Mouse (Mus musculus): ENCODE data around the gene Myef2.
"Not testable (repeated sequence)": the region's sequence is repeated elsewhere in the genome, so short reads cannot be mapped to it uniquely, and the experiment has no call there.

The Myef2 gene

DNA sequence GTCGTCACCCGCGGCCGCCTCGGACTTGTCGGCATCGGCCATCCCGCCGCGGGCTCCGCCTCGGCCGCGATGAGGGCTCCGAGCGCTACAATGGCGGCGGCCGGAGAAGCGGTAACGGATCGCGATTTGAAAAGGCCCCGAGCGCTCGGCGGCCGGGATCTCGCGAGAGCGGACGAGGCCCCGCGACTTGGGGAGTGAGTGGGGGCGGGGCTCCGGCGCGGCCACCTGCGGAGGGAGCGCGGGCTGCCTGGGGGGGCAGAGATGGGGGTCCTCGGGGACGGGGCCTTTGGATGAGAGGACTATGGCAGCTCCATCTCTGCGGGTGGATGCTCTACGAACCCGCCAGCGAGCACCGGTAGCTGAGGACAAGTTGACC, at the start of gene Myef2:
Myef2 (minus strand) TSS at position 185 of the 376 bp plus-strand sequence.
- DNase-seq (ENCODE audit: extremely low spot score, low spot score): peak; percentile 86

DNA sequence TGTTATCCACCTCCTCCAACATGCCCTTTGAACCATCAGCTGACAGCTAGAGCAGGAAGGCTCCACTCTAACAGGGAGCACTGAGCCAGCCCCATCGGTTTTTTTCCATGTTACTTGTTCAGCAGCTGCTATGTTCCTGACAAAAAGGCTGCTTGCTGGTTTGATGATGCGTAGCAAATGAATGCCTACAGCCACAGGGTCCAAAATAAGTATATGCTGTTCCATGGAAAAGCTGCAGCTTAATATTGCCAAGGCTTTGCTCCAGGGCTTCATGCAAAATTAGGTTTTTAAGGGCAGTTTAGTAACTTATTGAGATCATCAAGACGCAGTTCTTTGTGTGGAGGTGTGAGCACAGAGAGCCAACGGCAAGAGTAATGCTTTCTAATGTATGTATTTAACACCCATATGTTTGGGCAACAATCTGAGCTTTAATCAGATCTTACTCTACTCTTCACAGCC, 38.6 kb upstream of the Myef2 start:
- DNase-seq (ENCODE audit: extremely low spot score, low spot score): no peak

DNA sequence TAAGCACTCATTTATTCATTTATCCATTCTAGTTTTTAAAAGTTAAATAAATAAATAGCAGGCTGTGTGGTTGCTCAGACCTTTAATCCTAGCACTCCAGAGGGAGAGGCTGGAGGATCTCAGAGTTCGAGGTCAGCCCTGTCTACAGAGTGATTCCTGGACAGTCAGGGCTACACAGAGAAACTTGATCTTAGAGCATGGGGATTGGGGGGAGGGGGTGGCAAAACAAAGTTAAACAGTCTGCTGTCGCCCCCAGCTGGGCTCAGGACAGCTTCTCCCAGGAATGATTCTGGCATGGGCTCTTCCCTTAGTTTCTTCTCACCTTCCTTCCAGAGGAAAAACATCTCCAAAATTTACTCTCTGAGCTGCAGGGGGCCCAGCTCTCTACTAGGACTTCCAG, 32.0 kb upstream of the Myef2 start:
- peak; percentile 34 for DNase-seq (ENCODE audit: extremely low spot score, low spot score)

DNA sequence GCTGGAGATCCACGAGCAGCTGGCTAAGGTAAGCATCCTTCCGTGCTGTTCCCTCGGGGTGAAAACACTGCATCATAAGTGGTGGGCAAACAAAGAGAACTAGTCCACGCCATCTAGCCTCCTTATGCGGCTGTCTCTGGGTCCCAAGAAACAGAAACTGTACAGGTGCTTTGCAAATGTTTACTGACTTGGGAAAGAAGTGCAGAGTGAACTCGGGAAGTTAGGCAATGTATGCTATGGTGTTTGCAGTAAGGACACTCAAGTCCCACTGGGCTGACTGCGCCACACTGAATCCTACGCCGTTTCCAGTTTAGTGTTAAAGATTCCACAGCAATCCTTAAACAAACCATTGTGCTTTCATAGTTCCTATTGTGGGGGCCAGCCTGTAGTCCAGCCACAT, 30.8 kb upstream of the Myef2 start:
- DNase-seq (ENCODE audit: extremely low spot score, low spot score): no peak

DNA sequence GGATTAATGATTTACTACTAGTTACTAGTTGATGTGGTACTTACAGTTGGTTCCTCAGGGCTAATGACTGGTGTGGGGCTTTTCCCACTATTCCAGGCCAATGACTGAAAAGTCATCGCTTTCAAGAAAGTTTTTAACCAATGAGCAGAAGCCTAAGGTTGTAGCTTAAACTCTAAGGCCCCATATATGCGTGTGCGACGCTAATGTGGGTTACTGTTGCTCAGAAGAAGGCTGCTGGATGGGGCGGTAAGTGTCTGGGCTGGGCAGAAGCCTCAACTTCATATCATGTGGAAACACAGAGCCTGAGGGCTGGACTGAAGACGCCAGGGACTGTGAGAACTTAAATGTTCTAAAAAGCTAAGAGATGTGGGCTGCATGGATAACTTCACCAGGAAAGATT, 28.9 kb upstream of the Myef2 start, which contains the start of gene Slc12a1:
Slc12a1 (plus strand) TSS at position 118 of the 400 bp plus-strand sequence.
- DNase-seq (ENCODE audit: extremely low spot score, low spot score): no peak

DNA sequence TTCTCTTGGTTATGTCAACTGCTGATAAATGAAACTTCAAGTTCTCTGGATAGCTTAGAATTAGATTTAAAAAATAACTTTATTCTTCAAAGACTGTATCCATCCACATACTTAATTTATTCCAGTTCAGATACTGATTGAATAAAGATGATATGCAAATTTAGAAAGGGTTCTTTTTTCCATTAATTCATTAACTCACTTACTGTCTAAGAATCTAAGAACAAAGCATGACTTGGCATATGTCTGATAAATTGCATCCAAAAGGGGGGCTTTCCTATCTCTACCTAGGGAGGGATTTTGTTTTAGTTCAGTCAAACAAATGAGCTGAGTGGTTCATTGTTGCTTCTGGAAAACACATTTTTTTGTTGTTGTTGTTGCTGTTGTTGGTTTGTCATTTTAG, 18.9 kb upstream of the Myef2 start:
- DNase-seq (ENCODE audit: extremely low spot score, low spot score): no peak

DNA sequence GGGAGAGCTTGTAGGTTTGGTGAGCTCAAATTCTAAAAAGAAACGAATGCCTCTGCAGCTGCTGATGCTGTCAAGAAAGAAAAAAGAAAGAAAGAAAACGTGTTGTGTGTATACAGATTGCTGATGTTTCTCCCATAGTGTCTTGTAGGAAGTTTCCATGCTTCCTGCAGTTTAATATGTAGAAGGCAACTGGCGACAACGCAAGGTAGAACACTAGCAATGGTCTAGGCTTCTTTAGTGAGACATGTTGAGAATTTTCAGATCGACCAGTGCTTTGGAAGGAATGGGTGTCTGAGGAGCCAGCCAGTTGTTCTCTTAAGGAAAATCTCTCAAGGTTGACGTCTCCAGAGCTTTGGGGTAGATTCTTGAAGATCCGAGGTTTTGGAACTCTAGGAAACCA, 13.4 kb upstream of the Myef2 start:
- no peak for DNase-seq (ENCODE audit: extremely low spot score, low spot score)

DNA sequence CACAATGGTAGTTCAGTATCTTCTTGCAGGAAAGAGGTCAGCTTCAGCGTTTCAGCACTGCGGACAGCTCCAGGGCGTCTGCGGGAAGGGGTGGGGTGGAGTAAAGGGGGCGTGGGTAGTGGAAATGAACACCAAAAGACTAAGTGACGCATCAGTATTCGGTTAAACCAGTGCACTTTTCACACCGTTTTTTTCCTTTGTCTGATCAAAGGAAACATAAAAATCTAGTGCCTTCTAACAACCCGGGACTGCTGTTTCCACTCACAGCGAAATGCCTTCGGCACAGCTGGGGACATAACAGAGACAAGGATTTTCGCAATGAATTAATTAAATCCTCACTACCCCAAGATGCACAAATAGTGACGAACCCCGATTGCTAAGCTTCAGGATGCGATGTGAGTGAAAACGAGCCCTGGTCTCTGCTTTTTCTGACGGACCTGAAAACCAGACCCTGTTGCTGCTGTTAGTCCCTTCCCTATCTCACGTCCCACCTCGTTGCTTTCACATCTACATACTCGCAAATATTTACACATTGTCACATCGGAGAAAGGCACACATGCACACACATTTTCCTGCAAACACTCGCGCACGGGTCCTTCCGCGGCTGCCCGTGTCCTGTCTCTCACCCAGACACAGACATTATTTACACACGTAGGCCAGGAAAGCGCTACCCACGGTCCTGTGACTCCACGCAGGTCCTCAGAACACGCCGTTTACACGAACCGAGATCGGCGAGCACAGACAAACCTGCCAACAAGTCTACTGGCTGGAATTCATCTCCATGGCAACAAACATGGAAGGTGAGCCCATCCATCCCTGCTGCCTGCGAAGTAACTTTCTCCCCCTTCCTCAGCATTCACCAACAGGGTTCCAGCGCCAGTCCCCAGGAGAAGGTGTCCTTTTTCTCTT, 12.7 kb upstream of the Myef2 start, which contains the start of gene Ctxn2:
Ctxn2 (plus strand) TSS at position 790 of the 909 bp plus-strand sequence.
- peak; percentile 89 for DNase-seq (ENCODE audit: extremely low spot score, low spot score)

DNA sequence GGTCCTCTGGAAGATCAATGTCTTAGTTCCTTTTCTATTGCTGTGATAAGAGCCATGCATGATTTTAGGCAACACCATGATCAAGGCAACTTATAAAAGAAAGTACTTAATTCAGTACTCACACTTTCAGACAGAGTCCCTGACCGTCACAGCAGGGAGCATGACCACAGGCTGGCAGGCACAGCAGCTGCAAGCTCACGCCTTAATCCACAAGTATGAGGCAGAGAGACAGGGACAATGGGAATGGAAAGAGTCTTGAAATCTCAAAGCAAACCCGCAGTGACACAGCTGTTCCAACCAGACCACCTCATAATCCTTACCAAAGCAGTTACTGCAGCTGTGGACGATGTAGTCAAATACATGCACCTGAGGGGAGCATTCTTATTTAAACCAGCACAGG, 10.7 kb upstream of the Myef2 start:
- DNase-seq (ENCODE audit: extremely low spot score, low spot score): no peak

DNA sequence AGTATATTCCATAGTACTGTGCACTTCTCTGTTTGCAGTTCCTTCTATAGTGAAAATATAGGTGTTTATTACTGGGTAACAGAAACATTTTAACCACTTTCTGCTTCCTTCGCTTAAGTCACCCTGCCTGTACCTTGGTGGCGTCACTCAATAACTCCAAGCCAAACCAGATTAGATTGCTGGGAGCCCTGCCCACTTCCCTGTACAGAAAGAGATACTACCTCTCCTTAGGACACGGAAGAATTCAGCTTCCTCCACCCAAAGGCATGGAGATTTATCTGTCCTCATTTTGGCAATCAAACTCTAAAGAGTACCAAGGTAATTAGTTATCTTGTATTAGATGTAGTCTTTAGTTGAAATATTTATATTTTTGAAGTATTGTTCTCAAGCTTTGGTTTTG, 3.3 kb upstream of the Myef2 start:
- no peak for DNase-seq (ENCODE audit: extremely low spot score, low spot score)

DNA sequence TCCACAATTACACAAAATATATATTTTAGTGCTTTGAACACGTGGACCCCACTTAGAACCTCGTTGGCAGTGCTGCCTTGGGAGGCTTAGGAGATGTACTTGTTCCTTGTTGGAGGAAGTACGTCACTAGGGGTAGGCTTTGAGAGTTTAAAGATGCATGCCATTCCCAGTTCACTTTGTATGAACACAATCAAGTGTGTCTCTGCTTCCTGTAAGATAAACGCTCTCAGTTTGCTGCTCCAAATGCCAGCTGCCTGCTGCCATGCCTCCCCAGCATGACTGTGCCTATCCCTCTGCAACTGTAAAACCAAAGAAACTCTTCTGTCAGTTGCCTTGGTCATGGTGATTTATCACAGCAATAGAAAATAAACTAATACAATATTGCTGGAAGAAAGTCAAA, 2.4 kb upstream of the Myef2 start:
- DNase-seq (ENCODE audit: extremely low spot score, low spot score): no peak

DNA sequence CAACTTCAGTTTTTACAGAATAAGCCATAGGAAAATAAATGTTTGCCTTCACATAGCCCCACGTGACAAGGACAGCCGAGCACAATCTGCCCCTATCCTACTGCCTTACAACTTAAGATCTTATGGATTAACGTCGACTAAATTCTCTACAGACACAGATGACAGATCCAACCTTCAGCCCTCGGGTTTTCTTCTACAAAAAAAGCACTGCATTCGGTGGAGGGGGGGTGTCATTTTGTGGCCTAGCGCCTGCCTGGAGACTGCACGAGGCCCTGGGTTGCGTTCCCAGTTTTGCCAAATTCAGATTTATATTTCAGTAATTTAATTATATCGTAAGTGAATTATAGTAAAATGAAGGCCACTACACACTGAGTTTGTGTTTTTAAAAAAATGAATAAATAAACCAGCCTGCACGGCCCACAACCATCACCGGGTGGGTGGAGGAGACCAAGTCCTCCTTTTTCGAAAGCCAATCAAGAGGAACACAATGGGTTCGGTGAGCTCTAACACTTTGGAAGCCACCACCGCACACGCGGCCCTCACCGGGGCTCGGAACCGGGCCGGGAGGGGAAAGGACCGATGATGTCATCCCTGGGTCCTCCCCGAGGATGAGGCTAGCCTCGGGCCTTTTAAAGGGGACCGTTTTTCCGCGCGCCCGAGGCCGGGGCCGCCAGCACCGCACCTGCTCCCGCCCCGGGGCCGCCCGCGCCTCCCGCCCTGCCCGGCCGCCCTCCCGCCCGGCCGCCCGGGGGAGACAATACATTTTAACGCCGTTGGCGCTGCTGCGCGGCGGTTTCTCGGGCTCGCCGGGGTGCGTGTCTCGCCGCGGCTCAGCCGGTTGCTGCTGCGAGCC, 611 bp downstream of the Myef2 start:
- DNase-seq (ENCODE audit: extremely low spot score, low spot score): peak; percentile 64

DNA sequence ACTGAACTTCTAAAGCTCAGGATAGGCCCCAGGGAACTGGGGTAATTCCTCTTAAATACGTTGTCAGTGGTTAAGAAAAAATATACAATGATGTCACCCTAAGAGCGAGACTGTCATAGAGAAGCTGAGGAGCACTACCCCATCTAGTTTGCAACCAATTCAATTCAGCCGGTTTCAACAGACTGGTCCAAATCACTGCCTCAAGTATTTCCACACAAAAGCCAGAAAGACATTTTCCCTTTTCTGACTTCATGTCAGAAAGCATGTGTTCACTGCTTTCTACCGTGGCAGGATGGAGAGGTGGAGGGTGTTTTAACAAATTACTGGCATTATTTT, 1.2 kb downstream of the Myef2 start:
- no peak for DNase-seq (ENCODE audit: extremely low spot score, low spot score)

DNA sequence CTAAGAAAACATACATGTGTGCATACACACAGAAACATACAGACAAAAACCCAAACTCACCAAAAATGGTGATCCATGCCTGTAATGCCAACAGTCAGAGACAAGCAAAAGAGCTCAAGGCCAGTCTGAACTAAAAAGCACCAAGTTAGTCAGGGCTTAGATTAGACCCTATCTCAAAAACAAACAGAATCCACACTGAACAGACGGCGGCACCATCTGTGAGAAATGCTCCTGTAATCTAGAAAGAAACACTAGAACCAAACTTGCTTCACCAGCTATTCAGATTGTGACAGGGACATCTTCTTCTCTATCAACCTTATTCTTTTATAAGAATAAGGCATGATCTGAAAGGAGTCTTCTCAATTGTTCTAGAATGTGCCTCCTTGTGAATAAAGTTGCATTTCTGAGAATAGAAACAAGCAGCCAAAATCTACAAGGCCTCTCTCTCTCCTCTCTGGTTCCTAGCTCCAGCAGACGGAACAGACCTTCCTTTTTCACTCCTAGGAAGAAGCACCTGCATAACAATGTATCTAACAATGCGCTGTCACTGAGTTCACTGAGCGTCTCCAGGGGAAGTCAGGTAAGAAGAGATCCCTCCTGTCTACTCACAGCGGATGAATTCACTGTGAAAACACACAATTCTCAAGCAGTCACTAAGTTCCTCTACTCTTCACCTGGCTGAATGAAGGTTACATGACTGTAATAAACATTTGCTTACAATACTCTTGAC, 3.9 kb downstream of the Myef2 start:
- DNase-seq (ENCODE audit: extremely low spot score, low spot score): no peak

DNA sequence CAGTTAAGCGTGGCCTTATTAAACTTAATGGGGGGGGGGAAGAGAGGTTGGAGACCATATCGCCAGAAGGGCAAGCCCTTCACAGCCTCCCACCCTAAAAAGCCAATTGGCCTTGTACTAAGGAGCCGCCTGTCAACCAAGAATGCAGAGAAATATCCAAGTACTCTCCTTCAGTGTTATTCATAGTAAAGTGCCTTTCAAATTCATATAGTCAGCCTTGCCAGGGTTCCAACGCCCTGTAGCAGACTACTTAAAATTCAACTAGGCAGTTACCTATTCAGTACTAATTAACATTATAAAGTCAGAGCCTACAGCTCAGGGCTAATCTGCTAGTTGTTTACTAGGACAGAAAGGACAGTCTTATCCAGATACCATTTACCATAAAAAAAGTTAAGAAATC, 16.9 kb downstream of the Myef2 start:
- DNase-seq (ENCODE audit: extremely low spot score, low spot score): not testable (repeated sequence)

DNA sequence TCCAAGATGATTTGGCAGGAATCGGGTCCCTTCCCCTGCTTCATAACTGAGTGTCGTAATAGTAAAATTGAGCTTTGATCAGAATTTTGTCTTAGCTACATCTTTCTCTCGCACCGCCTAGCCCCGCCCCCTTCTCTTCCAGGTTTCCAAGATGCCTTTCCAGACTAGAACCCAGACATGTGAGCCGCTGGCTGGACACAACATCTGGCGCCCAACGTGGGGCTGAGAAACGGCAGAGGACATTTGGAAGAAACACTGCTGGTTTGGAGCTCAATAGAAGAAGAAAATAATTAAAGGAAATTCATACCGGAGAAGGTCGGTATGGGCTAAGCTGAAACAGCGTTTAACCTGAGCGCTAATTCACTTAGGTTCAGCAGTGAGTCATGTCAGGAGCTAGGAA, 19.0 kb downstream of the Myef2 start:
- DNase-seq (ENCODE audit: extremely low spot score, low spot score): not testable (repeated sequence)

DNA sequence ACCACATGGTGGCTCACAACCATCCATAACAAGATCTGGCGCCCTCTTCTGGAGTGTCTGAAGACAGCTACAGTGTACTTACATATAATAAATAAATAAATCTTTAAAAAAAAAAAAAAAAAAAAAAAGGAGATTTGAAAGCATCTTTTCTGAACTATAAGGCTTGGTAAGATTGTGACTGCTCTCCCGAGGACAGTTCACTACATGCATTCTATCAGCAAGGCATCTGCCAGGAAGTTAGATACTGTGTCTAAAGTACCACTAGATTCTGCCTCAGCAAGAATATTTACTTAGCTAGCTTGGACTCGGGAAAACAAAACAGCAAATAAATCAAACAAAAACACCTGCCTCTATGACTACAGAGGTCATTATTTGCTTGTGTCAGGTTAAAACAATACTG, 31.3 kb downstream of the Myef2 start:
- not testable (repeated sequence) for DNase-seq (ENCODE audit: extremely low spot score, low spot score)

DNA sequence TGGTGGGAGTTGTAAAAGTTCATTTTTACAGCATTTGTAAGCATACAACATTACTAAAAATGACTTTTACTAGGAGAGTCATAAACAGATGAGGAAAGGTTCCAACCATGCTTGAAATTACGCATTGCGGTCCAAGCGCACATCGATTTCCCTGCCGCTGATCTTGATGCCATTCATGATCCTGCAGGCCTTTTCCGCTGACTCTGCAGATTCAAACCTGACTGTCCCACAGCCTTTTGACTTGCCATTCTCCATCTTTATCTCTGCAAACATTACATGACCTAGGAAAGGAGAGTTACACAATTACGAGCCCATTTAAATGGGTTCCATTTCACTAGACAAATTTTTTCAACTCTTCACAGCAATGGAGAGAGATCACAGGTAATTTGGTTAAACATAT, 34.7 kb downstream of the Myef2 start:
- no peak for DNase-seq (ENCODE audit: extremely low spot score, low spot score)

DNA sequence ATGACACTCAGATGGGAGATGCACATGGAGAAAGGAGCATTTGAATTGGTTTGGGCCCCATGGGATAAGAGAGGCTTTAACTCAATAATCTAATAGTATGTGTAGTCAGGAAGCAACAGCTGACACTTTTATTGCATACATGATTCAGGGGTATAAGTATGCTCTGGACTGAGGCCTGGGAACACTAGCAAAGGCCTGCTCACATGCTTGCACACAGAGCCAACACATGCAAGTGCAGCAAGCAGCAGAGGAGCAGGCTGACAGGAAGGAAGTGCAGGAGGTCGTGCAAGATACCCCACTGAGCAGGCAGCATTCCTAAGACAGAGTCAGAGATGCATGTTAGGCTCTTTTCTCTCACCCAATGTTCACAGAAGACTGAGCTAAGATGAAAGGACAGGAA, 39.6 kb downstream of the Myef2 start:
- DNase-seq (ENCODE audit: extremely low spot score, low spot score): no peak

DNA sequence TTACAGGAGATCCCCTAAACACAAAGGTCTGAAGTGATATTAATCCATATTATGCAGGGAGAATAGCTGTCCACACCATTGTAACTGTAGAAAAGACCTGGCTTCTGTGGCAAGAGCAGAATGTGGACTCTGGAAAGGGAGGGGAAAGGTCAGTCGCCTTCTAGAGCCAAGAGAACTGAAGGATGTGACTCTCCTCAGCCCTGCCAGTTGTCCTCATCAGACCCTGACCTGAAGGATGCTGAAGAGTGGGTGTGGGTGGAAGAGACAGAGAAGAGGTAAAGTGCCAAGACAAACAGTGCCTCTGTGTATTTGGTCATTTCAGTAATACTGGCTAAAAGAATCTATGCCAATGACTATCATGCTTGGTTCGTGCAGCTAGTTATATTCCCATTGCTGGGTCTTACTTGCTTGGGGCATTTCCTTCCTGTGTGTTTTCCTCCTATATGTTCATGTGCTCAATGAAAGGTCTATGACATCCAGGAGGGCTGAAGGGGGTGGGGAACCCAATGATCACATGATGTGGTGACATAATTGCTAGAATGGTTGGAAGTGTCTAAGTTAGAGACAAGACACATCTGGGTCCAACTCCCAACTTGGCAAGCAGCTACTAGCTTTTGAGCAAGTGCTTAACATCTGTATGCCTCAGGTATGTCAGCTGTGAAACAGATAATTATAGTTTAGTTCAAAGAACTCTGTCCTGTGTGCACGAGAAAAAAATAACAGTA, 50.2 kb downstream of the Myef2 start:
- DNase-seq (ENCODE audit: extremely low spot score, low spot score): no peak

DNA sequence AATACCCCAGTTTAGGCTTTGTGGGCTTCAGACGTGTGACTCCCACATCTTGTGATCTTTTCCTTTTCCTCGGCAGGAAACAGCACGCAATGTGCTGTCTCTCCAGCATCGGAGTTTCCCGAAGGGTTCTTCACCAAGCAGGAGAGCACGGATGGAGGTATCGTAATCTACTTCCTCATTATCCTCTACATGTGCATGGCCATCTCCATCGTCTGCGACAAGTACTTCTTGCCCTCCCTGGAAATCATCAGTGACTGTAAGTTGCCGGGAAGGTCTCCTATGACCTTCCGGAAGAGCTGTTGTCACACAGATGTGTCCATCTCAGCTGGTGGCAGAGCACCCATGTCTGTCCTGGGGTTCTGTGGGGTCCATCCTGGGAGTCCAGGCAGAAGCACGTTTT, 54.8 kb downstream of the Myef2 start:
- no peak for DNase-seq (ENCODE audit: extremely low spot score, low spot score)

Measured in neural tube, embryonic 10.5 days (tissue).